Mouse (Mus musculus): Measurements from ENCODE around the gene Mgat4e.

DNA sequence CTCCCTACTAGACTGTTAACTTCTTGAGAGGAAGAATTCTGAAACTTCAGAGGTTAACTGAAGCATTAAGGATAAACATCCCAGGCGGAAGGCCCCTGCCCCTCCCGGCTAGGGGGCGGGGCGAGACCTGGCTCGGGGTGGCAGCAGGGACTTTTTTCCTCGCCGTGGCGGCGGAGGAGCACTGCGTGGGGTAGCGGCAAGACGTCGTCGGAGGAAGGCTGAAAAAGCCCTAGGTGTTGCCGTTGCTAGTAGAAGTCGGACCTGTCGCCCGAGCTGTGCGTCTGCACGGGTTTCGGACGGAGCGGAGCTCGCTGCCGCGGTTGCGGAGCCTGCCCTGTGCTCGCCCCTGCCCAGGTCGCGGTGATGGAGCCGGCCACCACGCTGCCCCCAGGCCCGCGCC is 10.5 kb upstream of the Mgat4e start, which contains the start of gene Kdm5b:
- TF ChIP-seq POLR2A (IDR thresholded peaks at IDR 0.05; ENCODE audit: low read depth, low read length), result peak; percentile 95
- TF ChIP-seq CTCF (IDR thresholded peaks at IDR 0.05; ENCODE audit: extremely low read depth, insufficient read depth, insufficient read length, insufficient replicate concordance), result no peak
